Mouse (Mus musculus) testis, adult 2 months (tissue): Measurements from ENCODE around the gene Pkp4.

Experiments
- CTCF ChIP-seq: fragments of 200-500 bp; IDR thresholded peaks from 2 replicates; pipeline ENCODE4 v1.5.1; 2012; ENCODE audit warnings: low read depth, mild to moderate bottlenecking, inconsistent platforms, low read length, moderate library complexity; ENCODE audit not compliant: control insufficient read depth, insufficient read depth, insufficient replicate concordance
- POLR2A ChIP-seq: fragments of 200-500 bp; IDR thresholded peaks from 2 replicates; pipeline ENCODE4 v1.6.1; 2012; ENCODE audit warnings: low read depth, mild to moderate bottlenecking, inconsistent platforms, low read length, moderate library complexity; ENCODE audit not compliant: control insufficient read depth

- TF ChIP-seq CTCF (no peak), POLR2A (no peak)
These were observed 5.2 kb upstream of the Pkp4 start for GRCm38 (mm10) chr2:59155428-59155827.
